Mouse (Mus musculus): ENCODE data around the gene Hnrnph3. TPM values are rescaled to one million over a fixed set of nuclear protein-coding genes. Genes with fewer than 3 reads are reported as not detected.

Gene Hnrnph3
- polyA plus RNA-seq, 1 experiment from 2014 or later: 193 TPM

GRCm38 (mm10) chr10:63026795-63027160 lies 2.8 kb upstream of the Hnrnph3 start:
- Histone ChIP-seq H3K27ac (peak overlapping the region; percentile 100), H3K4me1 (replicated peaks) (peaks cover 42% of the 10 kb centered on the region), H3K9ac (peak overlapping the region; percentile 63), H3K4me3 (peak overlapping the region; percentile 20), H3K4me2 (peak overlapping the region; percentile 71), H3K9me3 (no peaks in the 10 kb centered on the region), H3K36me3 (no peaks in the 10 kb centered on the region), H3K27me3 (no peaks in the 10 kb centered on the region)
- WGBS: 29% methylated on average over 6 of the region's 6 CpGs
- no peak for ATAC-seq (ENCODE audit: low FRiP score)

- Histone ChIP-seq H3K27me3 (no peaks in the 10 kb centered on the region), H3K9me3 (no peaks in the 10 kb centered on the region), H3K36me3 (no peaks in the 10 kb centered on the region), H3K27ac (peak overlapping the region; percentile 100), H3K9ac (peak overlapping the region; percentile 63), H3K4me3 (peak overlapping the region; percentile 20), H3K4me2 (peak overlapping the region; percentile 71), H3K4me1 (replicated peaks) (peaks cover 47% of the 10 kb centered on the region)
- no peak for ATAC-seq (ENCODE audit: low FRiP score)
- WGBS: 7% methylated on average over 8 of the region's 8 CpGs
Measured at GRCm38 (mm10) chr10:63026156-63026794, 2.3 kb upstream of the Hnrnph3 start.

GRCm38 (mm10) chr10:63025491-63026011 lies 1.5 kb upstream of the Hnrnph3 start:
- Histone ChIP-seq H3K4me3 (peak overlapping the region; percentile 94), H3K9me3 (no peaks in the 10 kb centered on the region), H3K4me1 (replicated peaks) (peaks cover 54% of the 10 kb centered on the region), H3K9ac (peak overlapping the region; percentile 100), H3K27me3 (no peaks in the 10 kb centered on the region), H3K27ac (peak overlapping the region; percentile 100), H3K36me3 (no peaks in the 10 kb centered on the region), H3K4me2 (peak overlapping the region; percentile 71)
- no peak for ATAC-seq (ENCODE audit: low FRiP score)
- 14% methylated on average over 6 of the region's 6 CpGs for WGBS

GRCm38 (mm10) chr10:63025016-63025415 lies 999 bp upstream of the Hnrnph3 start:
- WGBS: 32% methylated on average over 2 of the region's 2 CpGs
- ATAC-seq (ENCODE audit: low FRiP score): no peak
- peaks cover 59% of the 10 kb centered on the region for H3K4me1 ChIP-seq (replicated peaks)

GRCm38 (mm10) chr10:63024580-63024910 lies 528 bp upstream of the Hnrnph3 start:
- Histone ChIP-seq H3K9me3 (no peaks in the 10 kb centered on the region), H3K27ac (peak overlapping the region; percentile 100), H3K4me1 (replicated peaks) (peaks cover 63% of the 10 kb centered on the region), H3K9ac (peak overlapping the region; percentile 100), H3K4me2 (peak overlapping the region; percentile 71), H3K27me3 (no peaks in the 10 kb centered on the region), H3K4me3 (peak overlapping the region; percentile 94), H3K36me3 (no peaks in the 10 kb centered on the region)
- under 1% methylated on average over 8 of the region's 8 CpGs for WGBS
- peak; percentile 40 for ATAC-seq (ENCODE audit: low FRiP score)

More at GRCm38 (mm10) chr10:63025016-63025415, 999 bp upstream of the Hnrnph3 start:
- peak overlapping the region; percentile 71 for H3K4me2 ChIP-seq
- peak overlapping the region; percentile 94 for H3K4me3 ChIP-seq
- peak overlapping the region; percentile 100 for H3K9ac ChIP-seq
- H3K36me3 ChIP-seq: no peaks in the 10 kb centered on the region
- H3K27ac ChIP-seq: peak overlapping the region; percentile 100
- no peaks in the 10 kb centered on the region for H3K9me3 ChIP-seq
- no peaks in the 10 kb centered on the region for H3K27me3 ChIP-seq

DNA sequence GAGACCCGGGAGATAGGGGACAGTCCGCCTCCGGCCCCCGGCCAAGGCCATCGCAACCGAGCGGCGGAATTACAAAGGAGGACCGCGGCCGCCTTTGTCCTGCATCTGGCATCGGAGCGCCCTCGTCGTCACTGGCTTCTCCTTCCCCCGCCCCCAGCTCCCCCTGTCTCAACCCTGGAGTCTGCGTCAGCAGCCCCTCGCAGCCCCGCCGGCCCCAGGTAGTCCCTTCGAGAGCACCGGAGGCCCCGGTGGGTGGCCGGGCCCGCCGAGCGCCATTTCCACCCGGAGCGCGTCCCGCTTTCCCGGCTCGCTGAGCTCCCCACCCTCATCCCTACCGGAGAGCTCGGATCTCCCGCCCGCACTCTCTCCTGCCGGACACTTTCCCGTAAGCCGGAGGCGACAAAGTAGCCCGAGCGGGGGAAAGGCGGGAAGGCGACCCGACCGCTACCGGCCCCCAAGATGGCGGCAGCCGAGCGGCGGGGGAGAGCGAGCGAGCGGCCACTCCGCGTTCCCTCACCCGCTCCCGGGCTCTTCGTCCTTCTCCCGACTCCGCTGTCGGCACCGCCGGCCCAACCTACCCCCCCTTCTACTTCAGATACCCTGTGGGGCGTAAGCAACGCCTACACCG lies 782 bp downstream of the Hnrnph3 start:
- Histone ChIP-seq H3K27me3 (no peaks in the 10 kb centered on the region), H3K4me3 (peak overlapping the region; percentile 94), H3K4me1 (replicated peaks) (peaks cover 63% of the 10 kb centered on the region), H3K27ac (peak overlapping the region; percentile 100), H3K9ac (peak overlapping the region; percentile 100), H3K4me2 (peak overlapping the region; percentile 88), H3K9me3 (no peaks in the 10 kb centered on the region), H3K36me3 (no peaks in the 10 kb centered on the region)
- ATAC-seq (ENCODE audit: low FRiP score): peak; percentile 30
- under 1% methylated on average over 68 of the region's 68 CpGs for WGBS

- H3K4me1 ChIP-seq (replicated peaks): peaks cover 58% of the 10 kb centered on the region
- H3K9ac ChIP-seq: peak overlapping the region; percentile 100
- under 1% methylated on average over 27 of the region's 27 CpGs for WGBS
- peak overlapping the region; percentile 94 for H3K4me3 ChIP-seq
- H3K27ac ChIP-seq: peak overlapping the region; percentile 100
- peak overlapping the region; percentile 88 for H3K4me2 ChIP-seq
- no peaks in the 10 kb centered on the region for H3K27me3 ChIP-seq
- ATAC-seq (ENCODE audit: low FRiP score): no peak
- H3K9me3 ChIP-seq: no peaks in the 10 kb centered on the region
- peaks cover 4% of the 10 kb centered on the region for H3K36me3 ChIP-seq
Measured at GRCm38 (mm10) chr10:63022541-63023120, 1.4 kb downstream of the Hnrnph3 start.

- no peaks in the 10 kb centered on the region for H3K9me3 ChIP-seq
- H3K36me3 ChIP-seq: peaks cover 12% of the 10 kb centered on the region
- peak overlapping the region; percentile 94 for H3K4me3 ChIP-seq
- no peak overlapping the region for H3K27ac ChIP-seq
- no peak for ATAC-seq (ENCODE audit: low FRiP score)
- no peaks in the 10 kb centered on the region for H3K27me3 ChIP-seq
- peaks cover 50% of the 10 kb centered on the region for H3K4me1 ChIP-seq (replicated peaks)
- H3K9ac ChIP-seq: peak overlapping the region; percentile 100
- peak overlapping the region; percentile 88 for H3K4me2 ChIP-seq
- 51% methylated on average over 4 of the region's 4 CpGs for whole genome bisulfite sequencing
Measured at GRCm38 (mm10) chr10:63021702-63022101, 2.3 kb downstream of the Hnrnph3 start.

DNA sequence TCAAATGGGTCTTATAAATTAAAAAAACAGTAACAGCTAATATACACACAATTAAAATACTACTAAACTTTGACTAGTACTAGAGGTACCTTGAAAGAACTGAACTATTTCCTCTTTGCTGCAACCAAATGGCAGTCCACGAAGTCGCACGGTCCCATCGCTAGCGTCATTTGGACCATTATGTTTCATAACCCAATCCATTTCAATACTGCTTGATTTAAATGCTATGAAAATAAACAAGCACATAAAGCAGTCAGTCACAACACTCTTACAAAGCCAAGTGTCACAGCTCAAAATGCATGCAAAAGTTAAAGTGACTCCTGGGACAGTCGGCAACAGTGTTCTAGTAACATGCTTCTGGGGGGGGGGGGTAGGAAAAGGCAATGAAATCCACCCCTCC lies 4.7 kb downstream of the Hnrnph3 start:
- no peak for ATAC-seq (ENCODE audit: low FRiP score)
- Histone ChIP-seq H3K36me3 (peaks cover 31% of the 10 kb centered on the region), H3K27ac (no peak overlapping the region), H3K9ac (no peak overlapping the region), H3K9me3 (no peaks in the 10 kb centered on the region), H3K27me3 (no peaks in the 10 kb centered on the region), H3K4me3 (peak overlapping the region; percentile 7; the same call in 1 of the 2 replicates), H3K4me1 (replicated peaks) (peaks cover 32% of the 10 kb centered on the region), H3K4me2 (peak overlapping the region; percentile 88)
- 75% methylated on average over 6 of the region's 6 CpGs for WGBS

GRCm38 (mm10) chr10:63014168-63014567 lies 9.8 kb downstream of the Hnrnph3 start:
- peaks cover 4% of the 10 kb centered on the region for H3K4me1 ChIP-seq (replicated peaks)
- H3K9me3 ChIP-seq: no peaks in the 10 kb centered on the region
- no peak overlapping the region for H3K9ac ChIP-seq
- no peak overlapping the region for H3K4me2 ChIP-seq
- H3K4me3 ChIP-seq: no peak overlapping the region
- H3K27me3 ChIP-seq: no peaks in the 10 kb centered on the region
- peaks cover 79% of the 10 kb centered on the region for H3K36me3 ChIP-seq
- H3K27ac ChIP-seq: no peak overlapping the region
- no peak for ATAC-seq (ENCODE audit: low FRiP score)
- WGBS: 92% methylated on average over 9 of the region's 9 CpGs

DNA sequence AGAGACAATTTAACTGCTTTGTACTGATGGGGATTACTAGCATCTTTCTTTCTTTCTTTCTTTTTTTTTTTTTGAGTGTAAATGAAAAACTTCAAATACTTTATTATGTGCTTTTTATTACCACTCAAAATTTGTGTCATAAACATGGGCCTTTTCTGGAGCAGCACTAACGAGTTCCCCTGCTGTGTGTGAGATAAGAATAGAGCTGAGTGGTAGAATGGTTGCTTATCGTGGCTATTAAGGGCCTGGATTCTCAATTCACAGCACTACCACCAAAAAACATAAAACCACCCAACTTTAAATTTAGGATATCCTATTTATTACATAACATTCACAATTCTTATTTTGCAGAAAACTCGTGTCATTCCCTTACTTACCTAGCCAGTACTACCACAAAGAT lies 10.5 kb downstream of the Hnrnph3 start:
- Histone ChIP-seq H3K9me3 (no peaks in the 10 kb centered on the region), H3K9ac (no peak overlapping the region), H3K4me1 (replicated peaks) (peaks cover under 1% of the 10 kb centered on the region), H3K4me3 (no peak overlapping the region), H3K27ac (no peak overlapping the region), H3K27me3 (no peaks in the 10 kb centered on the region), H3K4me2 (no peak overlapping the region), H3K36me3 (peaks cover 83% of the 10 kb centered on the region)
- WGBS: 79% methylated on average over 3 of the region's 3 CpGs
- no peak for ATAC-seq (ENCODE audit: low FRiP score)

DNA sequence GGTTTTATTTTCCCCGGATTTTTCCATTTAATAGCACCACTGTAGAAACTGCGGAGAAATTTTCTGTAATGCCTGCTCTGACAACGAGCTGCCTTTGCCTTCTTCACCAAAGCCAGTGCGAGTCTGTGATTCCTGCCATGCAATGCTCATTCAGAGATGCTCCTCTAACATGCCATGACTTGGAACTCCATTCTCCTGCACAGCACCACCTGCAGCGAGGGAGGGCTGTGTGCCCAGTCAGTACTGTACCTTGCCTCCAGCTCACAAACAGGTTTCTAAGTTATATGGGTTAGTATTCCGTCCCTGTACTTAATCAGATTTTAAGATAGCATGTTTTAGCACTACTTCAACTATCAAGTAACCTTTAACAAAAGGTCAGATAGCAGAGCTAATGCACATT lies 12.5 kb downstream of the Hnrnph3 start:
- H3K9ac ChIP-seq: no peak overlapping the region
- WGBS: 87% methylated on average over 6 of the region's 6 CpGs
- ATAC-seq (ENCODE audit: low FRiP score): no peak
- no peaks in the 10 kb centered on the region for H3K4me1 ChIP-seq (replicated peaks)
- peaks cover 88% of the 10 kb centered on the region for H3K36me3 ChIP-seq
- no peak overlapping the region for H3K4me2 ChIP-seq
- H3K27ac ChIP-seq: no peak overlapping the region; the same call in 1 of the 2 replicates
- no peak overlapping the region for H3K4me3 ChIP-seq
- no peaks in the 10 kb centered on the region for H3K9me3 ChIP-seq
- H3K27me3 ChIP-seq: no peaks in the 10 kb centered on the region
